ENCODE assay signal across 7 mouse cellular contexts in the genomic region with DNA sequence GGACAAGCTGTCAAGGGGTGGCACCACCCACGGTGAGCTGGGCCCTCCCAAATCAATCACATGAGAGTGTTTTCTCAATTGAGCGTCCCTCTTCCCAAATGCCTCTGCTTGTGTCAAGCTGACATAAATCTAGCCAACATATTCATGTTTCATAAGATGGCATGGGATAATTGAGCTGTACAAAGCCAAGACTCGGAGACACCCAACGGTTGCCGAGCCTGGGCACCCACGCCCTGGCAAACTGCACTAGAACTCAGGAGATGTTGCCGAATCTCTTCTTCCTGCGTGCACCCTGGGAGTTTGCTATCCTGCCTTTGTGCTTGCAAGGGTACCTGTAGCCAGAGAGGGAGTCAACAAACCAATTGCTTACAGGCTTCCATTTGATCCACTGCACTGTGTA.
"Had no signal": no experiment of that assay in that cellular context is flagged by ENCODE, and none has a peak within 500 bp of the region (broad histone marks: within the 10 kb centered on the region; RNA-seq: fewer than 3 reads in every experiment).

No protein-coding gene starts in this region.

- DNase-seq: liver, postnatal 0 days; lung, adult 2 months; lung, postnatal 14 days; lung, postnatal 36 days; thymus, adult 2 months; thymus, postnatal 25 days; thymus, postnatal 4 days had no signal
